Mouse (Mus musculus): Measurements from ENCODE around the gene Slc30a5. TPM values are rescaled to one million over a fixed set of nuclear protein-coding genes. Genes with fewer than 3 reads are reported as not detected.
A peak's percentile ranks its signal among the peaks of the same experiment; 100 is the strongest.

Gene Slc30a5
- 34.9 and 35.6 TPM in 2 replicates for polyA plus RNA-seq (2016; fragmentation: Nextera tagmentation; extraction: Ambion mirVana)

- H3K27ac ChIP-seq (replicated peaks), result peak within 1 kb of the TSS; percentile 96
- no peaks in the 10 kb centered on the region for H3K27me3 ChIP-seq (ENCODE audit: low read depth, poor library complexity, severe bottlenecking)
- H3K9me3 ChIP-seq (replicated peaks), result no peaks in the 10 kb centered on the region
- peaks cover 22% of the 10 kb centered on the region for H3K4me1 ChIP-seq
- DNase-seq (ENCODE audit: low spot score), result peak; percentile 99
- WGBS, result under 1% methylated on average over 94 of the region's 94 CpGs
- H3K4me3 ChIP-seq, result peak within 1 kb of the TSS; percentile 97
- peaks cover 5% of the 10 kb centered on the region for H3K36me3 ChIP-seq
Observed at GRCm38 (mm10) chr13:100832741-100833639, at the start of gene Slc30a5. Slc30a5 (minus strand) TSS chr13:100833427.

GRCm38 (mm10) chr13:100881944-100882343 lies 48.7 kb upstream of the Slc30a5 start:
- no peak overlapping the region for H3K4me3 ChIP-seq
- no peaks in the 10 kb centered on the region for H3K4me1 ChIP-seq
- no peaks in the 10 kb centered on the region for H3K36me3 ChIP-seq
- H3K27ac ChIP-seq (replicated peaks), result no peak overlapping the region
- 87% methylated on average over 2 of the region's 2 CpGs for WGBS
- H3K9me3 ChIP-seq (replicated peaks), result no peaks in the 10 kb centered on the region
- DNase-seq (ENCODE audit: low spot score), result no peak
- H3K27me3 ChIP-seq (ENCODE audit: low read depth, poor library complexity, severe bottlenecking), result no peaks in the 10 kb centered on the region

- no peaks in the 10 kb centered on the region for H3K36me3 ChIP-seq
- H3K4me1 ChIP-seq, result no peaks in the 10 kb centered on the region
- H3K27ac ChIP-seq (replicated peaks), result no peak overlapping the region
- H3K27me3 ChIP-seq (ENCODE audit: low read depth, poor library complexity, severe bottlenecking), result no peaks in the 10 kb centered on the region
- no peak overlapping the region for H3K4me3 ChIP-seq
- no peak for DNase-seq (ENCODE audit: low spot score)
- WGBS, result 75% methylated on average over 3 of the region's 3 CpGs
- H3K9me3 ChIP-seq (replicated peaks), result no peaks in the 10 kb centered on the region
Observed at GRCm38 (mm10) chr13:100879806-100880205, 46.6 kb upstream of the Slc30a5 start.

- Histone ChIP-seq H3K27ac (replicated peaks) (no peak overlapping the region), H3K4me1 (no peaks in the 10 kb centered on the region), H3K27me3 (ENCODE audit: low read depth, poor library complexity, severe bottlenecking) (no peaks in the 10 kb centered on the region), H3K36me3 (no peaks in the 10 kb centered on the region), H3K4me3 (no peak overlapping the region), H3K9me3 (replicated peaks) (no peaks in the 10 kb centered on the region)
- no peak for DNase-seq (ENCODE audit: low spot score)
- WGBS, result 75% methylated on average over 3 of the region's 3 CpGs
Observed at GRCm38 (mm10) chr13:100879326-100879725, 46.1 kb upstream of the Slc30a5 start.

- no peaks in the 10 kb centered on the region for H3K4me1 ChIP-seq
- no peaks in the 10 kb centered on the region for H3K27me3 ChIP-seq (ENCODE audit: low read depth, poor library complexity, severe bottlenecking)
- DNase-seq (ENCODE audit: low spot score), result no peak
- no peaks in the 10 kb centered on the region for H3K9me3 ChIP-seq (replicated peaks)
- WGBS, result 95% methylated on average over 3 of the region's 3 CpGs
- no peak overlapping the region for H3K4me3 ChIP-seq
- H3K36me3 ChIP-seq, result no peaks in the 10 kb centered on the region
- H3K27ac ChIP-seq (replicated peaks), result no peak overlapping the region
Observed at GRCm38 (mm10) chr13:100878264-100878663, 45.0 kb upstream of the Slc30a5 start.

GRCm38 (mm10) chr13:100877703-100878102 lies 44.5 kb upstream of the Slc30a5 start:
- H3K27me3 ChIP-seq (ENCODE audit: low read depth, poor library complexity, severe bottlenecking), result no peaks in the 10 kb centered on the region
- 99% methylated on average over 3 of the region's 3 CpGs for WGBS
- no peak overlapping the region for H3K27ac ChIP-seq (replicated peaks)
- no peaks in the 10 kb centered on the region for H3K36me3 ChIP-seq
- no peaks in the 10 kb centered on the region for H3K4me1 ChIP-seq
- DNase-seq (ENCODE audit: low spot score), result no peak
- no peaks in the 10 kb centered on the region for H3K9me3 ChIP-seq (replicated peaks)
- no peak overlapping the region for H3K4me3 ChIP-seq

- WGBS, result 86% methylated on average over 4 of the region's 4 CpGs
- no peaks in the 10 kb centered on the region for H3K36me3 ChIP-seq
- no peak overlapping the region for H3K27ac ChIP-seq (replicated peaks)
- no peak for DNase-seq (ENCODE audit: low spot score)
- no peaks in the 10 kb centered on the region for H3K27me3 ChIP-seq (ENCODE audit: low read depth, poor library complexity, severe bottlenecking)
- H3K9me3 ChIP-seq (replicated peaks), result no peaks in the 10 kb centered on the region
- no peak overlapping the region for H3K4me3 ChIP-seq
- no peaks in the 10 kb centered on the region for H3K4me1 ChIP-seq
Observed at GRCm38 (mm10) chr13:100875103-100875502, 41.9 kb upstream of the Slc30a5 start.

- Histone ChIP-seq H3K27me3 (ENCODE audit: low read depth, poor library complexity, severe bottlenecking) (no peaks in the 10 kb centered on the region), H3K27ac (replicated peaks) (no peak overlapping the region), H3K4me1 (no peaks in the 10 kb centered on the region), H3K4me3 (no peak overlapping the region), H3K9me3 (replicated peaks) (no peaks in the 10 kb centered on the region), H3K36me3 (no peaks in the 10 kb centered on the region)
- 87% methylated on average over 3 of the region's 3 CpGs for WGBS
- no peak for DNase-seq (ENCODE audit: low spot score)
Observed at GRCm38 (mm10) chr13:100874588-100874987, 41.4 kb upstream of the Slc30a5 start.

- Histone ChIP-seq H3K4me1 (no peaks in the 10 kb centered on the region), H3K9me3 (replicated peaks) (no peaks in the 10 kb centered on the region), H3K27me3 (ENCODE audit: low read depth, poor library complexity, severe bottlenecking) (no peaks in the 10 kb centered on the region), H3K27ac (replicated peaks) (no peak overlapping the region), H3K4me3 (no peak overlapping the region), H3K36me3 (no peaks in the 10 kb centered on the region)
- WGBS, result 88% methylated on average over 8 of the region's 8 CpGs
- no peak for DNase-seq (ENCODE audit: low spot score)
Observed at GRCm38 (mm10) chr13:100873530-100873929, 40.3 kb upstream of the Slc30a5 start.

- WGBS, result 85% methylated on average over 11 of the region's 11 CpGs
- no peaks in the 10 kb centered on the region for H3K27me3 ChIP-seq (ENCODE audit: low read depth, poor library complexity, severe bottlenecking)
- H3K9me3 ChIP-seq (replicated peaks), result no peaks in the 10 kb centered on the region
- H3K4me3 ChIP-seq, result no peak overlapping the region
- no peaks in the 10 kb centered on the region for H3K36me3 ChIP-seq
- DNase-seq (ENCODE audit: low spot score), result no peak
- H3K27ac ChIP-seq (replicated peaks), result no peak overlapping the region
- H3K4me1 ChIP-seq, result no peaks in the 10 kb centered on the region
Observed at GRCm38 (mm10) chr13:100871445-100872171, 38.4 kb upstream of the Slc30a5 start.

- Histone ChIP-seq H3K36me3 (no peaks in the 10 kb centered on the region), H3K4me1 (no peaks in the 10 kb centered on the region), H3K9me3 (replicated peaks) (no peaks in the 10 kb centered on the region), H3K4me3 (no peak overlapping the region), H3K27ac (replicated peaks) (no peak overlapping the region), H3K27me3 (ENCODE audit: low read depth, poor library complexity, severe bottlenecking) (no peaks in the 10 kb centered on the region)
- WGBS, result 80% methylated on average over 4 of the region's 4 CpGs
- no peak for DNase-seq (ENCODE audit: low spot score)
Observed at GRCm38 (mm10) chr13:100869813-100870212, 36.6 kb upstream of the Slc30a5 start.

GRCm38 (mm10) chr13:100866311-100866710 lies 33.1 kb upstream of the Slc30a5 start:
- no peak for DNase-seq (ENCODE audit: low spot score)
- 91% methylated on average over 6 of the region's 6 CpGs for WGBS
- H3K27me3 ChIP-seq (ENCODE audit: low read depth, poor library complexity, severe bottlenecking), result no peaks in the 10 kb centered on the region
- H3K9me3 ChIP-seq (replicated peaks), result no peaks in the 10 kb centered on the region
- H3K4me1 ChIP-seq, result no peaks in the 10 kb centered on the region
- no peak overlapping the region for H3K27ac ChIP-seq (replicated peaks)
- no peak overlapping the region for H3K4me3 ChIP-seq
- no peaks in the 10 kb centered on the region for H3K36me3 ChIP-seq

GRCm38 (mm10) chr13:100865744-100866143 lies 32.5 kb upstream of the Slc30a5 start:
- Histone ChIP-seq H3K4me1 (no peaks in the 10 kb centered on the region), H3K4me3 (no peak overlapping the region), H3K36me3 (no peaks in the 10 kb centered on the region), H3K9me3 (replicated peaks) (no peaks in the 10 kb centered on the region), H3K27me3 (ENCODE audit: low read depth, poor library complexity, severe bottlenecking) (no peaks in the 10 kb centered on the region), H3K27ac (replicated peaks) (no peak overlapping the region)
- no peak for DNase-seq (ENCODE audit: low spot score)

All from midbrain, embryonic 10.5 days (tissue).